Mouse (Mus musculus) kidney, adult 2 months (tissue): ENCODE data around the gene Asxl2. TPM values are rescaled to one million over a fixed set of nuclear protein-coding genes. Genes with fewer than 3 reads are reported as not detected.

ENCODE experiments used
- DNase-seq: peaks from one replicate; pipeline ENCODE4 v3.0.0; 2021
- H3K27ac ChIP-seq: fragments of 200-500 bp; 2 replicates; pipeline ENCODE4 v1.5.1; 2012; ENCODE audit warnings: low read depth, low read length, control low read depth, inconsistent platforms; ENCODE audit not compliant: insufficient read depth
- H3K27me3 ChIP-seq: fragments of 200-500 bp; replicated peaks from 2 replicates; pipeline ENCODE4 v1.6.1; 2012; ENCODE audit warnings: mild to moderate bottlenecking, moderate library complexity, low read length, inconsistent platforms; ENCODE audit not compliant: control insufficient read depth, insufficient read depth
- H3K36me3 ChIP-seq: fragments of 200-500 bp; 2 replicates; pipeline ENCODE4 v1.6.1; 2012; ENCODE audit warnings: mild to moderate bottlenecking, moderate library complexity, low read length, inconsistent platforms; ENCODE audit not compliant: control insufficient read depth, insufficient read depth
- H3K4me1 ChIP-seq: fragments of 200-500 bp; 2 replicates; pipeline ENCODE4 v1.6.1; 2011; ENCODE audit warnings: low read length; ENCODE audit not compliant: control insufficient read depth, insufficient read depth
- H3K4me3 ChIP-seq: fragments of 200-500 bp; 2 replicates; pipeline ENCODE4 v1.5.1; 2011; ENCODE audit warnings: mild to moderate bottlenecking, low read depth, low read length, control low read depth; ENCODE audit not compliant: insufficient read depth
- CTCF ChIP-seq: fragments of 200-500 bp; conservative IDR thresholded peaks from 2 replicates; pipeline ENCODE4 v1.5.1; 2011; ENCODE audit warnings: low read depth, mild to moderate bottlenecking, control low read depth, low read length, moderate library complexity, mixed read lengths; ENCODE audit not compliant: insufficient read depth, insufficient read length
- POLR2A ChIP-seq: fragments of 200-500 bp; IDR thresholded peaks from one replicate; pipeline ENCODE4 v1.6.1; 2011; ENCODE audit warnings: low read depth, low read length, control low read depth
- WGBS: fragments of 180-500 bp; shearing (Covaris S2); methylation state at CpG from one replicate; pipeline ENCODE4 v1.1.7; 2018; 5-methylcytosine and 5-hydroxymethylcytosine counted together
- polyA plus RNA-seq: library from polyadenylated mRNA; depleted of rRNA; stranded (reverse); fragments of >200 nt; gene quantifications from 2 replicates; pipeline ENCODE4 v1.2.3, GENCODE M21; 2012

Asxl2 gene
- polyA plus RNA-seq, 1 experiment, result 8.2 TPM

DNA sequence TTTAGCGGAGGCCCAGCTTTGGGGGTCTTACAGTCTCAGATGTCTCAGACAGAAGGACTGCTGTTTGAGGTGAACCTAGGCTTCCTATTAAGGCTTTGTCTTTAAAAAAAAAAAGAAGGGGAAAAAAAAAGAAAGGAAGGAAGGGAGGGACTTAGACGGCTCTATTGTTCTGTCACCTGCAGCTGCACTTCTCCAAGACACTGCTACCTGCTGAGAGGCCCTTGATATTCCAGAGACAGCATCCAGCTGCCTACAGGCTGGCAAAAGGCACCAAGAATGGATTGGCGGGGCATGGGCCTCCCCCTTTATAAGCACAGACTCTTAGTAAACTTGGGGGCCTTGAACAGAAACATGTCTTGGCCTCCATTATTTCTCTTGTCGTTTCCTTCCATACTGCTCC, 11.7 kb upstream of the Asxl2 start:
- no peak for DNase-seq
- H3K4me1 ChIP-seq, result no peaks in the 10 kb centered on the region
- no peak overlapping the region for H3K27ac ChIP-seq
- no peaks in the 10 kb centered on the region for H3K36me3 ChIP-seq
- H3K27me3 ChIP-seq, result no peaks in the 10 kb centered on the region
- 90% methylated on average over 4 of the region's 4 CpGs for WGBS
- H3K4me3 ChIP-seq, result no peak overlapping the region
- TF ChIP-seq POLR2A (no peak), CTCF (no peak)

DNA sequence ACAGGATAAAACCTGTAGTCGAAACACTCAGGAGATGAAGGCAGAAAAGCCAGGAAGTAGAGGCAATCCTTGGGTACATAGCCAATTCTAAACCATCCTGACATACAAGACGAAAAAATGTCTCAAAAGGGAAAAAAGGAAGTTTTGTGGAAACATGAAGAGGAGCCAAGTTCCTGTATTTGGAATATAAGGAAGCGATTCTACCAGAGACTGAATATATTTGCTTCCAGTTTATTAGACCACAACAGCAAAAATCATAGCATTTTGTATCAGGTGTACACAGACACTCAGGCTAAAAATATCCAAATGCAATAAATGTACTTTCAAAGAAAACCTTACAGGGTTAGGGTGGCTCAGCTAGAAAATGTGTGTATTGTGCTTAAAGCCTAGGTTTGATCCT, 7.9 kb upstream of the Asxl2 start:
- WGBS, result 67% methylated on average over 3 of the region's 3 CpGs
- no peaks in the 10 kb centered on the region for H3K36me3 ChIP-seq

DNA sequence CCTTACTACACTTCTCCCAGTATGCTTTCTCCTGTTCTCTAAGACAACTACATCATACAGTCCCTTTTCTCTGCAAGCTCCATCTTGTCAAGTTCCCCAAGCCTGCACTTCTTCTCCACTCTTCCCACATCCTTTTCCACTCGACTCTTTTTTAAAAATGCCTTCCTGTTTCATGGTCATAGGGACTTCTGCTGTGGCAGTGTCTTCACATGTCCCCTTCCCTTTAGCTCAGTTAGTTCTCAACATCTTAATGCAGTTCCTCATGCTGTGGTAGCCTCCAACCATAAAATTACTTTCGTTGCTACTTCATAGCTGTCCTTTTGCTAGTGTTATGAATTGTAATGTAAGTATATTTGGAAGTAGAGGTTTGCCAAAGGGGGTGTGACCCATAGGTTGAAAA, 6.1 kb upstream of the Asxl2 start:
- H3K27ac ChIP-seq, result no peak overlapping the region
- no peak for TF ChIP-seq POLR2A
- no peak for TF ChIP-seq CTCF
- H3K27me3 ChIP-seq, result no peaks in the 10 kb centered on the region
- WGBS, result 87% methylated on average over 2 of the region's 2 CpGs
- no peaks in the 10 kb centered on the region for H3K36me3 ChIP-seq
- DNase-seq, result no peak
- no peaks in the 10 kb centered on the region; the same call in 1 of the 2 replicates for H3K4me1 ChIP-seq
- no peak overlapping the region for H3K4me3 ChIP-seq

More for the DNA sequence above, 7.9 kb upstream of the Asxl2 start:
- Histone ChIP-seq H3K4me3 (no peak overlapping the region), H3K27me3 (no peaks in the 10 kb centered on the region), H3K4me1 (no peaks in the 10 kb centered on the region), H3K27ac (no peak overlapping the region)
- TF ChIP-seq POLR2A (no peak), CTCF (no peak)
- DNase-seq, result no peak

DNA sequence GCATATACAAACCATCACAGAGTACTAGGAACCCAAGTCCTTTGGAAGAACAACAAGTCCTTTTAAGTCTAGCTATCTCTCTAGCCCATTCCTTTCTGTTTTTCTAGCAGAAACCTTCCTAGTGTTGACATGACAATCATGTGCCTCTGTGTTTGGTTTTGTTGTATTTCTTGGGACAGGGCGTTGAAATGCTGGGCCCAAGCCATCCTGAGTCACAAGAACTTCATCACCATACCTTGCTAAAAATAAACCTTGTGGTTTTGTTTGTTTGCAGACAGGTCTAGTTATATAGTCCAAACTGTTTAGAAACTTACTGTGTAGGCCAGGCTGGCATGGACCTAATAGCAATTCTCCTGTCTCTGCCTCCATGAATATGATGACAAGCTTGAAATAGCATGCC, 3.9 kb upstream of the Asxl2 start:
- Histone ChIP-seq H3K36me3 (no peaks in the 10 kb centered on the region), H3K27ac (no peak overlapping the region), H3K27me3 (no peaks in the 10 kb centered on the region), H3K4me1 (no peaks in the 10 kb centered on the region; the same call in 1 of the 2 replicates), H3K4me3 (no peak overlapping the region)
- WGBS, result 85% methylated on average over 1 of the region's 1 CpGs
- no peak for TF ChIP-seq CTCF
- no peak for TF ChIP-seq POLR2A
- no peak for DNase-seq

DNA sequence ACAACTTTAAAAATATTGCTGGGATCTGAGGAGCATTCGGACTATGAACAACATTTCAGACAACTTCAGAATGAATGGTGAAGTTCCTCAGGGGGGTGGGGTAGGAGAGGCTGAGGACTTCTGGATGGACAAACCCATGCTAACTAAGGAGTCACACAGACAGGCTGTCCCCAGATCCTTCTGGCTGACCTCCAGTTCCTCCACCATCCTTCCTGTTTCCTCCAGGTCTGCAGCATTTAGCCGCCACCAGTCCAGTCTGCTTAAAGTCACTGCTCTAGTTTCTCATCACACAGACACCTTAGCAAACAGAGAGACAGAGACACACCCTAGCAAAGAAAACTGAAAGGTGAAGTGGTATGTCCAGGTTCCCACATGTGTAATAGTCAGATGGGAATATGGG, 2.5 kb upstream of the Asxl2 start:
- 58% methylated on average over 2 of the region's 2 CpGs for WGBS
- no peak for TF ChIP-seq CTCF
- no peak for TF ChIP-seq POLR2A
- Histone ChIP-seq H3K4me3 (no peak overlapping the region), H3K4me1 (no peaks in the 10 kb centered on the region; the same call in 1 of the 2 replicates), H3K27me3 (no peaks in the 10 kb centered on the region), H3K36me3 (no peaks in the 10 kb centered on the region), H3K27ac (no peak overlapping the region)
- peak; percentile 17 for DNase-seq

DNA sequence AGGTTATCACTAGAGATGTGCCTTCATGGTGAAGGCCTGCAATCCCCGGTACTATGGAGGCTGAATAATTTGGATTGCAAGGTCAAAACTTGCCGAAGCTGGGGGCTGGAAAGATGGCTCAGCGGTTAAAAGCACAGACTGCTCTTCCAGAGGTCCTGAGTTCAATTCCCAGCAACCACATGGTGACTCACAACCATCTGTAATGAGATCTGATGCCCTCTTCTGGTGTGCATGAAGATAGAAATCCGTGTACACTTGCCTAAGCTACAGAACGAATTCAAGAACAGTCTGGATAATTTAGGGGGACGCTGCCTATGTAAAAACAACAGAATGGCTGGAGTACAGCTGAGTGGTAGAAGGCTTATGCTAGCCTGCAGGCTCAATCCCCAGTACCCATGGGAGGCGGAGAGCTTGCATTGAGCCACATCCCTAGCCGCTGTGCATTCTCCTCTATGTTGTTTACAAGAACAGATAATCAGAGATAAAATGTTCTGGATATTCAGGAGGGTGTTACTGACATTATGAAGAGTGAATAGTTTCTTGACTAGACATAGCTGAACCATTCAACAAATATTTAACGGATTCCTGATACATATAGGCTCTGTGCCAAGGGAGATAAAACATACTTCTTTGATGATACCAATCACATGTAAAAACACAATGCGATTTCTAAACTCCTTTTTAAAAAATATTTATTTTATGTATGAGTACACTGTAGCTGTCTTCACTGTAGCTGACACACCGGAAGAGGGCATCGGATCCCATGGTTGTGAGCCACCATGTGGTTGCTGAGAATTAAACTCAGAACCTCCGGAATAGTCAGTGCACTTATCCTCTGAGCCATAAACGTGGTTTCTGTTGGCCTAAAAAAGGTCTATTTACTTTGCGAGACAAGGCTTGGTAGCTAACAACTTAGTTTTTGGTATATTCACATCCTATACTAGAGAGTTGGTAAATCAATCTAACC, 999 bp upstream of the Asxl2 start:
- H3K27ac ChIP-seq, result no peak overlapping the region; the same call in 1 of the 2 replicates
- TF ChIP-seq POLR2A (no peak), CTCF (peak; percentile 39; the same call in 1 of the 2 replicates)
- no peaks in the 10 kb centered on the region for H3K36me3 ChIP-seq
- DNase-seq, result peak; percentile 56
- WGBS, result 42% methylated on average over 15 of the region's 15 CpGs
- H3K4me1 ChIP-seq, result peaks cover 5% of the 10 kb centered on the region; the same call in 1 of the 2 replicates
- no peaks in the 10 kb centered on the region for H3K27me3 ChIP-seq
- H3K4me3 ChIP-seq, result peak overlapping the region; percentile 25

DNA sequence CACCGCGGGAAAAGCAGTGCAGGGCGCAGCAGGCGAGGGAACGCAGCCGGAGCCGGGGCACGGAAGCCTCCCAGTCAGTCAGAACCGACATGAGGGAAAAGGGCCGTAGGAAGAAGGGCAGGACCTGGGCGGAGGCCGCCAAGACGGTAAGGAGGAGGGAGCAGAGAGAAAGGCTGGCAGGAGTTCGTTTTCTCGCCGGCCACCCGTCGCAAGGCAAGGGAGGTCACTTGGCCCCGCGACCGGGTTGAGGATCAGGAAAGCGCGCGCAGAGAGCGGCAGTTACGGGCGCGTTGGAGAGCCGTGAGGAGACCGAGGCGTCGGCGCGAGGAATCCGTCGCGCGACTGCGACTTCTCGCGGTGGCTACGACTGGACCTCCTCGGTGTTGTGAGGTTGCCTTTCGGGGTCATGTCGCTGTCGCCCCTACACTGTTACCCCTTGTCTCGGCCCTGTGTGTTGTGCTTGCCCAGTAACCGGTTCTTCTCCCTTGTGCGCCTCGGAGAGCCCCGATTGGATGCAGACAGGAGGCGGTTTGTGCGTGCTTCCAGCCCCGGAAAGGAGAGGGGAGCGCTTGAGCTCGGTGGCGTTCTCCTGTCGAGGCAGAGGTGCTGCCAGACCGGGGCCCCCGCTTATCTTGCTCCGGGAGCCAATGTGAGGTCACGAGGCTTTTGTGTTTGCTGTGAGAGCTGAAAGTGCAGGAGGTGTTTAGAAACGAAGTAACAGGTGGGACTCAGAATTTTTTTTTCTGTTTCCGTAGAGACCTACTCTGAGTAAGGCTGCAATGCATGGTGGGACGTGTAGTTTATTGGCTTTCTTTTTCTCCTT, 621 bp downstream of the Asxl2 start:
- peak; percentile 82 for DNase-seq
- TF ChIP-seq CTCF, result no peak
- TF ChIP-seq POLR2A, result no peak
- peaks cover 8% of the 10 kb centered on the region; the same call in 1 of the 2 replicates for H3K4me1 ChIP-seq
- no peaks in the 10 kb centered on the region for H3K27me3 ChIP-seq
- under 1% methylated on average over 65 of the region's 65 CpGs for WGBS
- H3K4me3 ChIP-seq, result peak overlapping the region; percentile 89
- peak overlapping the region; percentile 96 for H3K27ac ChIP-seq
- no peaks in the 10 kb centered on the region for H3K36me3 ChIP-seq
